Mouse (Mus musculus): Measurements from ENCODE around the gene Eps8. TPM values are rescaled to one million over a fixed set of nuclear protein-coding genes. Genes with fewer than 3 reads are reported as not detected.

Gene Eps8
- polyA plus RNA-seq, 1 experiment from 2014 or later: 4.8 TPM

GRCm38 (mm10) chr6:137540800-137541199 is 113.9 kb downstream of the Eps8 start:
- ATAC-seq: no peak
- no peaks in the 10 kb centered on the region for H3K27me3 ChIP-seq (ENCODE audit: insufficient read depth, low read length)
- TF ChIP-seq CTCF (IDR thresholded peaks at IDR 0.05; ENCODE audit: low read depth) (no peak), EP300 (IDR thresholded peaks at IDR 0.05; ENCODE audit: low read depth) (no peak)
- H3K4me3 ChIP-seq (ENCODE audit: low read depth, low read length): no peak overlapping the region
- H3K4me1 ChIP-seq (ENCODE audit: insufficient read depth): peaks cover 8% of the 10 kb centered on the region
- no peaks in the 10 kb centered on the region for H3K9me3 ChIP-seq (ENCODE audit: low read length)
- no peak for DNase-seq
- H3K4me2 ChIP-seq (ENCODE audit: low read depth, low read length): peak overlapping the region; percentile 23; the same call in 1 of the 2 replicates
- no peak overlapping the region for H3K9ac ChIP-seq (replicated peaks)
- H3K27ac ChIP-seq (ENCODE audit: low read depth): no peak overlapping the region
- no peaks in the 10 kb centered on the region for H3K36me3 ChIP-seq (replicated peaks; ENCODE audit: insufficient read depth, low read length)
- 43% methylated on average over 5 of the region's 5 CpGs for WGBS (ENCODE audit: insufficient replicate concordance)

DNA sequence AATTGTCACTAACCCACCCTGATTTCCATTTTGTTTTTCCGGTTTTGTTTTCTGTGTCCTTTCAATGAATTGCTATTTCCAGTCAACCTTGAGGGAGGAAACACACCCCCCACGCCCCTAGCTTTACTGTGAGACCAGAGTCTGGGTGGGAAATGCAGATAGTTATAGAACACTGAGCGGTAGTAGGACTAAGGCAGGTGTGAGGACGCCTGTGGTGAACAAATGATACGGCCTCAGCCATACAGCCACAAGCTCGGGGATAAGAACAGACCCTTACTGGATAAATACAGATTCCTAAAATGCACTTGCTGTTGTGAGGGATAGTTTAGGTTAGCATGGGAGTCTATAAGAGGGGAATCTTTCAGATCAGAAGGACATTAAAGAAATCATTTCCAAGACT is 114.3 kb downstream of the Eps8 start:
- DNase-seq (no peak), ATAC-seq (no peak)
- Histone ChIP-seq H3K4me1 (ENCODE audit: insufficient read depth) (peaks cover 8% of the 10 kb centered on the region), H3K4me2 (ENCODE audit: low read depth, low read length) (no peak overlapping the region), H3K27me3 (ENCODE audit: insufficient read depth, low read length) (no peaks in the 10 kb centered on the region), H3K36me3 (replicated peaks; ENCODE audit: insufficient read depth, low read length) (no peaks in the 10 kb centered on the region), H3K9ac (replicated peaks) (no peak overlapping the region), H3K27ac (ENCODE audit: low read depth) (no peak overlapping the region), H3K4me3 (ENCODE audit: low read depth, low read length) (no peak overlapping the region), H3K9me3 (ENCODE audit: low read length) (no peaks in the 10 kb centered on the region)
- WGBS (ENCODE audit: insufficient replicate concordance): 58% methylated on average over 6 of the region's 6 CpGs
- no peak for TF ChIP-seq CTCF (IDR thresholded peaks at IDR 0.05; ENCODE audit: low read depth)
- no peak for TF ChIP-seq EP300 (IDR thresholded peaks at IDR 0.05; ENCODE audit: low read depth)

DNA sequence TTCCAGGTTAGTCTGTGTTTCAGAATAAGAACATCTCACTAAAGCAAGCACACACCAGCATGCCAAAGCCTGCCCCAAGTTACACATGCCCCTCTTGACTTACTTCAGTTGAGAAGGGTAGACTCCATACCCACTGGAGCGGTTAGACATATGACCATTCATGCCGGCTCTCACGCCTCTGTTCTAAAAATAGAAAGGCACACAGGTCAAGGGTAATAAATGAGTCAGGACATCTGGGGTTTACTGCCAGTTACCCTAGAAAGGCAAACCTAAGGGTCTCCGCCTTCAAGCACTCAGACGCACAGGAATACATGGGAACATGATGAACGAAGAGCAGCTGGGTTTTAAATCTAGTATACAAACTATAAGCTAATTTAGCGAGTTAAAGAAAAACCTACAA is 115.5 kb downstream of the Eps8 start:
- no peaks in the 10 kb centered on the region for H3K27me3 ChIP-seq (ENCODE audit: insufficient read depth, low read length)
- H3K9ac ChIP-seq (replicated peaks): no peak overlapping the region
- no peak overlapping the region for H3K4me2 ChIP-seq (ENCODE audit: low read depth, low read length)
- no peaks in the 10 kb centered on the region for H3K9me3 ChIP-seq (ENCODE audit: low read length)
- 75% methylated on average over 7 of the region's 7 CpGs for WGBS (ENCODE audit: insufficient replicate concordance)
- H3K27ac ChIP-seq (ENCODE audit: low read depth): no peak overlapping the region
- no peak overlapping the region for H3K4me3 ChIP-seq (ENCODE audit: low read depth, low read length)
- H3K36me3 ChIP-seq (replicated peaks; ENCODE audit: insufficient read depth, low read length): no peaks in the 10 kb centered on the region
- TF ChIP-seq CTCF (IDR thresholded peaks at IDR 0.05; ENCODE audit: low read depth): no peak
- TF ChIP-seq EP300 (IDR thresholded peaks at IDR 0.05; ENCODE audit: low read depth): no peak
- ATAC-seq (no peak), DNase-seq (no peak)
- peaks cover 8% of the 10 kb centered on the region for H3K4me1 ChIP-seq (ENCODE audit: insufficient read depth)

DNA sequence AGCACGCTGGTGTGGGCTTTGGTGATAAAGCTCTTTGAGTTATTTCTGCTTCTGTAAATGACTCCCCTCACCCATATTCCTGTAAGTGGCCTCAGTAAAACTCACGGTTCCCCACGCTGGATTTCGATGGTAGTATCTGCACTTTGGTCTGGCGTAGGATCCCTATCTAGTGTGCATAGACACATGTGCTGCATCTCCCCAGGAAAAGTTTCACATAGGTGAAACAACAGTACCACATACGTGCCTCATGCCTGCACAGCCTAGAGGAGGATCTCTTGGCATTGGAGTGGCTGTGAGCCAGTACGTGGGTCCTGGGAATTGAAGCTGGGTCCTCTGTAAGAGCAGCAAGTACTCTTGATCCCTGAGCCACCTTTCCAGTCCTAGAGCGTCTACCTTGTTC is 121.9 kb downstream of the Eps8 start:
- 76% methylated on average over 8 of the region's 8 CpGs for WGBS (ENCODE audit: insufficient replicate concordance)

GRCm38 (mm10) chr6:137525769-137526168 is 128.9 kb downstream of the Eps8 start:
- no peaks in the 10 kb centered on the region for H3K9me3 ChIP-seq (ENCODE audit: low read length)
- no peak for TF ChIP-seq EP300 (IDR thresholded peaks at IDR 0.05; ENCODE audit: low read depth)
- no peak for TF ChIP-seq CTCF (IDR thresholded peaks at IDR 0.05; ENCODE audit: low read depth)
- no peak overlapping the region for H3K4me3 ChIP-seq (ENCODE audit: low read depth, low read length)
- 39% methylated on average over 3 of the region's 3 CpGs for WGBS (ENCODE audit: insufficient replicate concordance)
- no peaks in the 10 kb centered on the region for H3K36me3 ChIP-seq (replicated peaks; ENCODE audit: insufficient read depth, low read length)
- H3K27ac ChIP-seq (ENCODE audit: low read depth): no peak overlapping the region
- ATAC-seq (no peak), DNase-seq (no peak)
- no peaks in the 10 kb centered on the region for H3K4me1 ChIP-seq (ENCODE audit: insufficient read depth)
- H3K4me2 ChIP-seq (ENCODE audit: low read depth, low read length): no peak overlapping the region
- no peak overlapping the region for H3K9ac ChIP-seq (replicated peaks)
- H3K27me3 ChIP-seq (ENCODE audit: insufficient read depth, low read length): no peaks in the 10 kb centered on the region

More for the DNA sequence above, 121.9 kb downstream of the Eps8 start:
- DNase-seq: no peak
- no peak for ATAC-seq
- no peaks in the 10 kb centered on the region for H3K27me3 ChIP-seq (ENCODE audit: insufficient read depth, low read length)
- H3K4me2 ChIP-seq (ENCODE audit: low read depth, low read length): no peak overlapping the region
- H3K4me1 ChIP-seq (ENCODE audit: insufficient read depth): no peaks in the 10 kb centered on the region
- no peak overlapping the region for H3K4me3 ChIP-seq (ENCODE audit: low read depth, low read length)
- no peak overlapping the region for H3K27ac ChIP-seq (ENCODE audit: low read depth)
- H3K9me3 ChIP-seq (ENCODE audit: low read length): no peaks in the 10 kb centered on the region
- TF ChIP-seq CTCF (IDR thresholded peaks at IDR 0.05; ENCODE audit: low read depth) (no peak), EP300 (IDR thresholded peaks at IDR 0.05; ENCODE audit: low read depth) (no peak)
- H3K36me3 ChIP-seq (replicated peaks; ENCODE audit: insufficient read depth, low read length): no peaks in the 10 kb centered on the region
- H3K9ac ChIP-seq (replicated peaks): no peak overlapping the region

GRCm38 (mm10) chr6:137520343-137520704 is 134.4 kb downstream of the Eps8 start:
- Histone ChIP-seq H3K36me3 (replicated peaks; ENCODE audit: insufficient read depth, low read length) (no peaks in the 10 kb centered on the region), H3K9ac (replicated peaks) (no peak overlapping the region), H3K4me2 (ENCODE audit: low read depth, low read length) (no peak overlapping the region), H3K4me3 (ENCODE audit: low read depth, low read length) (no peak overlapping the region), H3K27me3 (ENCODE audit: insufficient read depth, low read length) (0 out of 2 replicates have a peak, but pooled peaks cover 4% of the 10 kb centered on the region), H3K27ac (ENCODE audit: low read depth) (no peak overlapping the region), H3K9me3 (ENCODE audit: low read length) (no peaks in the 10 kb centered on the region), H3K4me1 (ENCODE audit: insufficient read depth) (no peaks in the 10 kb centered on the region)
- ATAC-seq (no peak), DNase-seq (no peak)
- WGBS (ENCODE audit: insufficient replicate concordance): 82% methylated on average over 8 of the region's 8 CpGs
- TF ChIP-seq CTCF (IDR thresholded peaks at IDR 0.05; ENCODE audit: low read depth) (no peak), EP300 (IDR thresholded peaks at IDR 0.05; ENCODE audit: low read depth) (no peak)

All from liver, postnatal 0 days (tissue).